Mouse (Mus musculus) cerebellum, adult (tissue): ENCODE data around the gene Dio2.

Experiments used
- ATAC-seq: cut with Nextera tagmentation; 2 replicates; pipeline ENCODE4 v1.9.2; 2017; ENCODE audit warnings: mild to moderate bottlenecking, moderate library complexity, mixed read lengths; ENCODE audit not compliant: insufficient number of reproducible peaks, low FRiP score, low TSS enrichment

Gene Dio2

GRCm38 (mm10) chr12:90738388-90739223 is at the start of gene Dio2:
Gene Dio2, minus strand, starts transcription at chr12:90738438.
- ATAC-seq: peak; percentile 79

- 0 out of 2 replicates have a peak, but pooled peaks have one; percentile 45 for ATAC-seq
These were observed 43.2 kb upstream of the Dio2 start for GRCm38 (mm10) chr12:90781438-90781837.

GRCm38 (mm10) chr12:90744752-90745151 is 6.5 kb upstream of the Dio2 start:
- ATAC-seq: no peak

GRCm38 (mm10) chr12:90743633-90744032 is 5.4 kb upstream of the Dio2 start:
- no peak for ATAC-seq

GRCm38 (mm10) chr12:90740468-90740867 is 2.2 kb upstream of the Dio2 start:
- peak; percentile 77 for ATAC-seq

GRCm38 (mm10) chr12:90737932-90738331 is 306 bp downstream of the Dio2 start:
- peak; percentile 59; the same call in 1 of the 2 replicates for ATAC-seq

GRCm38 (mm10) chr12:90735447-90735846 is 2.8 kb downstream of the Dio2 start:
- no peak for ATAC-seq

- ATAC-seq: no peak
These were observed 3.7 kb downstream of the Dio2 start for GRCm38 (mm10) chr12:90734503-90734902.

- ATAC-seq: no peak
These were observed 4.5 kb downstream of the Dio2 start for GRCm38 (mm10) chr12:90733721-90734120.

- 0 out of 2 replicates have a peak, but pooled peaks have one; percentile 31 for ATAC-seq
These were observed 8.6 kb downstream of the Dio2 start for GRCm38 (mm10) chr12:90729648-90730047.

- ATAC-seq: no peak
These were observed 13.1 kb downstream of the Dio2 start for GRCm38 (mm10) chr12:90725107-90725506.

- no peak for ATAC-seq
These were observed 13.6 kb downstream of the Dio2 start for GRCm38 (mm10) chr12:90724644-90725043.

- ATAC-seq: no peak
These were observed 44.1 kb downstream of the Dio2 start for GRCm38 (mm10) chr12:90694135-90694534.
